Mouse (Mus musculus): ENCODE results near the gene Rnaseh1.

Gene Rnaseh1

DNA sequence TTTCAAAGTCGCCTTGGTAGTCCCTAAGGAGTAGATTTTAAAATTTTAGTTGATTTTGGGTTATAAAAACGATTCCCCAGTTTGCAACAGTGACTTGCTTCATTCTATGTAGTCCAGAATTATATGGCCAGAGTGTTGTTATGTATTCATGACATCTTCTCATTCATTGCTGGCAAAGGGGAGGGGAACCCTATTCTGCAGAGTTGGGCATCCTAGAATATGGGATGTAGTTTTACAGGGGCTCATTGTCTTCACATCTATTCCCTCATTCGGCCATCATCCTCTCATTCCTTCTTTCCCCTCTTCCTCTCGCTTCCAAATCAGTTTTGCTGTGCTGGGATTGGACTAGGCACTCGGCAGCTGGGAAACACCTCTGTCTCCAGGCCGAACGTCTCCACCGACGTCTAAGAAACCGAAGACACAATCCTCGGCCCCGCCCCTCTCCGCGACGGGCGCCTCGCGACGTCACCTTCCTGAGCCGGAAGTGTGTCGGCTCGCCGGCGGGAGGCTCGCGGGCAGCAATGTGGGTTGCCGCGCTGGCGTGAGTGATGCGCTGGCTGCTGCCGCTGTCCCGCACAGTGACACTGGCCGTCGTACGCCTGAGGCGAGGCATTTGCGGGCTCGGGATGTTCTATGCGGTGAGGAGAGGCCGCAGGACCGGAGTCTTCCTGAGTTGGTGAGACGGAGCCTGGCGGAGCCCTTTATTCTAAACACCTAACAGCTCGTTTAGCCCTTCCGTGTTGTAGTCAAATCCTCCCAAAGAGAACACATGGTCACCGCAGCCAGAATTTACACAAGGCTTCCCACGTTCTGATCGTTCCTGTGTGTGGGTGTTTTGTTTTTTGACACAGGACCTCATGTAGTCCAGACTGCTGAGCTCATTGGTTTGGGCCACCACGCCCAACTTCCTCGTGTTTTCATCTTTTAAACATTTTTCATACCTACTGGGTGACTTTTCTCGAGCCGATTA is at the start of gene Rnaseh1:
TSS of gene Rnaseh1 (plus strand) at position 462 of the 970 bp plus-strand sequence.
- DNase-seq (ENCODE audit: low spot score in 2 of 2): peak; percentile 79 to 90

GRCm38 (mm10) chr12:28602259-28602658 is 47.1 kb upstream of the Rnaseh1 start:
- peak in 1 of 2 experiments; percentile 74 for DNase-seq (ENCODE audit: low spot score in 2 of 2)

DNA sequence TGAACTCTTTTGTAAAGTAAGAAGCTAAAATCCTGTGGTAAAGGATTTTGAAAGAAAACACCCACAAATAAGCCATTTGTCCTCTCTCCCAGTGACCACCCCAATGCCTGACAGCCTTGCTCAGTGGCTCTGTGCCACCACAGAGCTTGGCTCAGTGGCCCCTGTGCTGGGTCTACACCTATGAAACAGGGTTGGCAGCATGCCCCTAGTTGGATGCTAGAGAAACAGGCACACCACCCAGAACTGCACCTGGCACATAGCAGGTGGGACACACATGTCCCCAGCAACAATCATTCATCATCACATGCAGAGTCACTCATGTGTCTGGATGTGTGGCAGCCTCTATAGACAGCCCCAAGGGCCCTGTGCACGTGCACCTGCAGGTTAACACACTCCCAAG is 45.9 kb upstream of the Rnaseh1 start:
- peak in 1 of 2 experiments; percentile 50 for DNase-seq (ENCODE audit: low spot score in 2 of 2)

- DNase-seq (ENCODE audit: low spot score in 2 of 2): peak; percentile 41 to 69
Measured at GRCm38 (mm10) chr12:28607546-28608305, 41.7 kb upstream of the Rnaseh1 start.

DNA sequence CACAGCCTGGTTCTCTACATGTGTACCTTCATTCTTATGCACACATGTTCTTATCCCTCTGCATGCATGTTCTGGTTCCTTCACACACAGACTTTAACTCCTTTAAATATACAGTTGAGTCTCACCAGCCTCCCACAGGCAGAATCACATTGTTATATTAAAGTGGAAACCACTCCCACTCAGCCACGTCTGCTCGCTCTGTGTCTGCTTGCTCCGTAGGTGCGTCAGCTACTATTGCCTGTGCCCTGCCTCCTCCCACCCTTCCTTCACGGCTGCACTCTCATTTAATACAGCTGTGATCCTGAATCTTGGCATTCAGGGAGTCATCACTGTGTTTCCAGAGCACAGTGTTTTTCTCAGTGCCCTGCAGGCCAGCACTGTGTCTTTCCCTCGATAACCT is 37.0 kb upstream of the Rnaseh1 start:
- no peak for DNase-seq (ENCODE audit: low spot score in 2 of 2)

- DNase-seq (ENCODE audit: low spot score in 2 of 2): no peak
Measured at GRCm38 (mm10) chr12:28614401-28614800, 35.0 kb upstream of the Rnaseh1 start.

DNA sequence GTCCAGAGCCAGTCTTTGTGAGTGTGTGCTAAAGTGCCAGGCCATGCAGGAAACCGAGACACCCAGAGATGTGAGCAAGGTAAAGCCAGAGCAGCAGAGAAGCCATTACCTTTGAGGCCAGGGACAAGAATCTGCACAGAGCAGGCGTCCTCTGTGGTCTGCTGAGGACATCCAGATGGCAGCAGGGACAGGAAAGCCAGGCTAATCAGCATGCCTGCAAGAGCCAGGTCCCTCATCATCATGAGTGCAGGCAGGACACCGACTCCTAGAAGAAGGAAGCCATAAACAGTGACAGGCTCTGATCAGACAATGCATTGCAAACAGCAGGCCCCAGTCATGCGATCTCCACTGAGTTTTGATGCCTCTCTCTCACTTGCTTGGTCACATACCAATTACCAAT is 32.1 kb upstream of the Rnaseh1 start:
- no peak for DNase-seq (ENCODE audit: low spot score in 2 of 2)

GRCm38 (mm10) chr12:28621451-28622166 is 27.8 kb upstream of the Rnaseh1 start:
- DNase-seq (ENCODE audit: low spot score in 2 of 2): no peak

DNA sequence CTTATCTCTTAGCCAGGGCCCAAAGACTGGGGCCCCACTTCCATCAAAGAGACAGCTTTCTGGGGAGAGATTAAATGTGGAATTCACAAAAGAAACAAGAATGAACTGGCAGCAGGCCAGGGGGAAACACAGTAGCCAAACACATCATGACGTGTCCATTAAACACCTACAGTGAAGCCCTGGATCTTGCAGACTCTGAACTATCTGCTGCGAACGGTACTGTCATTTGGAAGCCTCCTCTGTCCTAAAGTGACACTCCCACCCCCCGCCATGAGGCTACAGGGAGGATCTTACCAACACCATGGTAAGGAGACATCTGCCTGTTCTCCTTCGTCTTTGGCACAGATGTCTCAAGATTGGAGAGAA is 27.3 kb upstream of the Rnaseh1 start:
- DNase-seq (ENCODE audit: low spot score in 2 of 2): no peak

DNA sequence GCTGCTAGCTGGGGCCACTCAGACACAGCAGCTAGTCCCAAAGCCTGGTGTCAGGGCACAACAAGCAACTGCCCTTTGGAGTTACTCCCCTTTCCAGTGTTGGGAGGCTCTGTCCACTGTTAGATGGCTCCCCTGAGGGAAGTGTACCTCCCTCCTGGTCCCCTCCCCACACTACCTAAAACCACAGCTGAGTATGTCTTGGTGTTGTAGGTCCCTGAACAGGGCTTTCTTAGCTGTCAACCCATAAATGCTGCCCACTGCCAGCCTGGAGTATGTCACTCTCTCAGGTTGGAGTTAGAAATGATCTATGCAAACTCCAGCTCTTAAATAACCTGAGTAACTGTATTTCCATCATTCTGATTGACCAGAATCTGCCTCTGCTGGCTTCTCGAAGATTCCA is 26.8 kb upstream of the Rnaseh1 start:
- no peak for DNase-seq (ENCODE audit: low spot score in 2 of 2)

DNA sequence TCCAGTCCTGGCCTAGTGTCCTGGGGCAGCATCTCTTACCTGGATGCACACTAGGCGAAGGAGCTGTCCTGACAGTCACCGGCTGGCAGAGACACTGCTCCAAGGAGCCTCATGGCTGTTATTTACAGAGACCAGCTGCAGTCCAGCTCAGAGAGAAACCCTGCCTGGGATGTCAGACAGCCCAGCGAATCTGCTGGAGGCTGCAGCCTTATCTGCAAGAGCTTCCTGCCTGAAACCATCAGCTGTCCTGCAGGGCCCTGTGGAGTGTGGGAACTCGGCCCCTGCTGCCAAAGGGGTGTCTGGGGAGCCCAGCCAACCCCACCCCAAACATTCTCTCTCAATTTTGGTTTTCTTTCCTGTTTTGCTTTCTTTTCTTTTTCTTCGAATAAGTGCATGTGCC is 26.2 kb upstream of the Rnaseh1 start, which contains the start of gene Colec11:
TSS of gene Colec11 (minus strand) at position 183 of the 400 bp plus-strand sequence.
- no peak for DNase-seq (ENCODE audit: low spot score in 2 of 2)

GRCm38 (mm10) chr12:28624251-28624650 is 25.2 kb upstream of the Rnaseh1 start:
- DNase-seq (ENCODE audit: low spot score in 2 of 2): no peak

GRCm38 (mm10) chr12:28625407-28625806 is 24.0 kb upstream of the Rnaseh1 start:
- DNase-seq (ENCODE audit: low spot score in 2 of 2): no peak

DNA sequence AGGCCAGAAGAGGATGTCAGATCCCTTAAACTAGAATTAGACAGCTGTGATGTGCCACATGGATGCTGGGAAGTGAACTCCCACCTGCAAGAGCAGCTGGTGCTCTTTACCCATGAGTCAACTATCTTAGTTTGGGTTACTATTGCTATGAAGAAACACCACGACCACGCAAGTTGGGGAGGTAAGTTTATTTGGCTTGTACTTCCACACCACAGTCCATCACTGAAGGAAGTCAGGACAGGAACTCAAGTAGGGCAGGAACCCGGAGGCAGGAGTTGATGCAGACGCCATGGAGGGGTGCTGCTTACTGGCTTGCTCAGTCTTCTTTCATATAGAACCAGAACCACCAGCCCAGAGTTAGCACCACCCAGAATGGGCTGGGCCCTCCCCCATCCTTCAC is 22.3 kb upstream of the Rnaseh1 start:
- DNase-seq (ENCODE audit: low spot score in 2 of 2): no peak

DNA sequence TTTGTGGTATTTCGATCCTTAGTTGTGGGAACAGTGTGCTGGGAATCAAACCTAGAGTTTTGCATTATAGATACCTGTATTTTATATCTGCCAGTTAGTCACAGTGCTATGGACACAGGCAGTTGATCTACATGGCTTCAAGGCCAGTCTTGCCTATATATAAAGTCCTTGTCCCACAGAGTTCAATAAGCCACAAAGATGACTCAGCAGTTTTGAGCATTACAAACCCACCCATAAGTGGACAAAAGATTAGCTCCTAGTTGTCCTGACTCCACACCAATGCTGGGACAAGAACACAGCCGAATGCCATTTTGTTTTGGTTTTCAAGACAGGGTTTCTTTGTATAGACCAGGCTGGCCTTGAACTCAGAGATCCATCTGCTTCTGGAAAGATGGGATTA is 21.0 kb upstream of the Rnaseh1 start:
- DNase-seq (ENCODE audit: low spot score in 2 of 2): no peak

GRCm38 (mm10) chr12:28635058-28635534 is 14.3 kb upstream of the Rnaseh1 start:
- DNase-seq (ENCODE audit: low spot score in 2 of 2): no peak

DNA sequence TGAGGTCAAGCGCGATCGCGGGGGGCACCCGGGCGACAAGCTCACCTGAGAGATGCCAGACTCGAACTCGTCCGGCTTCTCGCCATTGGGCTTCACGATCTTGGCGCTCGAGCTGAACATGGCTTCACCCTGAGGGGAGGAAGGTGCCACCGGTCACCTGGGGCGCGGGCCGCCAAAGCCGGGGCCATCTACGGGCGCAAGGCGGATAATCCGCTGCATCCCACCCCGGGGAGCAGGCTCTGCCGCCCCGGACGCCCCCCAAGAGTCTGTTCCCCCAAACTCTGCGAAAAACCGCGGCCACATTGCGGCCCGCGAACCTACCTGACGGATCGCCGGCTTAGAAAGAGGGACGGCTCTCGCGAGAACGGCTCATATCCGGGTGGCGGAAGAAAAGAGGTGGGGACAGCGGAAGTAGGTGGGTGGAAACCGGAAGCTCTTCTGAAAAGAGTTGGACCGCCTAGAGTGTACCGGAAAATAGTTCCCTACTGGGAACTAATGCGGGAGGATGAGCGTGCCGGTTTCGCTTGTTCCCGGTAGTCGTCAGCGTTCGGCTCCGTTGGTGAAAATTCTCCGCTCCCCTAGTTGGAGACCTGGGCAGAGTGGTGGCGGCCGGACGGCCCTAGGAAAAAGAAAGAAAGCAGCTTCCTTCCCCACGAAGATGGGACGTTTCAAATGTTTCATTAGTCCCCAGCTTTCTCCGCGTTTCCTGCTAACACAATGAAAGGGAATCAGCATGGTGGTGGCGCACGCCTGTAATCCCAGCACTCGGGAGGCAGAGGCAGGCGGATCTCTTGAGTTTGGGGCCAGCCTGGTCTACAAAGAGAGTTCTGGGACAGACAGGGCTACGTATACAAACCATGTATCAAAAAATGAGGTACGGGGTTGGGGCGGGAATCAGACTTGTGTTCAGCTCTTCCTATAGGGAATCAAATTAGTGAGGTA is 13.6 kb upstream of the Rnaseh1 start, which contains the start of gene Rps7:
TSS of gene Rps7 (minus strand) at position 419 of the 942 bp plus-strand sequence.
- peak; percentile 79 to 93 for DNase-seq (ENCODE audit: low spot score in 2 of 2)

- DNase-seq (ENCODE audit: low spot score in 2 of 2): no peak
Measured at GRCm38 (mm10) chr12:28636543-28636942, 12.9 kb upstream of the Rnaseh1 start.

DNA sequence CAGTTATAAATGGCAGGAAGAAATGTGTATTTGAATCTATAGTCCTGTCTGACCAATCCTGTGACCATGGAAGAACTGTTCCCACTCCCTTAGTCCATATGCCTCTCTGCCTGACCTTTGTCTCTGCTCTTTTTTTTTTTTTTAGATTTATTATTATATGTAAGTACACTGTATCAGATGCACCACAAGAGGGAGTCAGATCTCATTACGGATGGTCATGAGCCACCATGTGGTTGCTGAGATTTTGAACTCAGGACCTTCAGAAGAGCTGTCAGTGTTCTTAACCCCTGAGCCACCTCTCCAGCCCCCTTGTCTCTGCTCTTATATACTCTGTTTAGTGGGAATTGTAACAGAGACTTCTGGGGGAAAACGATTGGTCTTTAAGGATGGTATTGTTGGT is 10.6 kb upstream of the Rnaseh1 start:
- DNase-seq (ENCODE audit: low spot score in 2 of 2): no peak

DNA sequence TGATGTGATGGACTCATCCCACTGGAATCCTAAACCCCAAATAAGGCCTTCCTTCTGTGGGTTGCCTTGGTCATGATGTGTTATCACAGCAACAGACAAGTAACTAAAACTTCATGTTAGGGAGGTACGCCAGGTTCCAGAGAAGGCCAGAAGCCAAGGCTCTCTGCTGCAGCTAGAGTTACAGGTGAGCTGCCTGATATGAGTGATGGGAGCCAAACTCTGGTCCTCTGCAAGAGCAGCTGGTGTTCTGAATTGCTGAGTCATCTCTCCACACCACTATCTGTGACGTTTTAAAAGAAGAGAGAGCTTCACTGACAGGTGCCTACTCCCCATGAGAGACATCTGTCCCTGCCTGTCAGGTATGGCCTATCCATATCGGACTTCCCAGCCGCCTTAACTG is 13.2 kb downstream of the Rnaseh1 start:
- DNase-seq (ENCODE audit: low spot score in 2 of 2): no peak

DNA sequence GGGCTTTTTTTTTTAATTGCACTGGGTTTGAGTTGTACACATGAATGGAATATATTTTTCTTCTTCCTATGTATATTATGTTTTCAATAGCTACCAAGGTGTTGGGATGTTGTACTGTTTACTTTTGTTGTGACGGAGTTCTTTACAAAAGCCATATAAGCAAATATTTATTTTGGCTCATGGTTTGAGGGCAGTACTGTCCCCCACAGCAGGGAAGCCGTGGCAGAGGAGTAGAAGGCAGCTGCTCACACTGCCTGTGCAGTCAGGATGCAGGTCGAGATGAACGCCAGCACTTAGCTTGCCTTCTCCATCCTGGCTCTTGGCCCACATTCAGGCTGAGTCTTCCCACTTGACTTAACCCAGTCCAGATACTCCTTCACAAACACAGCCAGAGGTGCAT is 17.3 kb downstream of the Rnaseh1 start:
- DNase-seq (ENCODE audit: low spot score in 2 of 2): no peak

Measured in cerebellum, postnatal 4 days (tissue).